Mouse (Mus musculus): Measurements from ENCODE around the gene Rgsl1. TPM values are rescaled to one million over a fixed set of nuclear protein-coding genes. Genes with fewer than 3 reads are reported as not detected.
"Not testable (repeated sequence)": the region's sequence is repeated elsewhere in the genome, so short reads cannot be mapped to it uniquely, and the experiment has no call there.

Rgsl1 gene
- 0.10 TPM in 1 of 2 replicates, not detected in the other for polyA plus RNA-seq (2016; fragmentation: Nextera tagmentation; extraction: Ambion mirVana)

DNA sequence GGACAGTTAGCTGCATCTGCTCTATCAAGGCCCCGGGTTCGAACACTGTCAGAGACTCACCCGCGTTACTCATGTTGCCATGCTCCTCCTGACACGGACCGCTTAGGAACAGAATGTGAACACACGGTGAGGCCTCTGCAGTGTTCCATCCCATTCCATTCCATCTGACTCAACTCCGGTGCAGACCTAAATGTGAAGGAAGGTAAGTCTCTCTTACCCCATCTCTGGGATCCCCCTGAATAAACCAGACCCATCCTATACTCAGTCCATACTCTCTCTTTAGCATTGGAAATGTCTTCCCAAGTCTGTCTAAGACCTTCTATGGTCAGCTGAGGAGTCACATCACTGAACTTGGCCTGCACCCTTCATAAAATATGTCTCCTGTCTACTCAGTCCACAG, at the start of gene Rgsl1:
TSS of gene Rgsl1 (minus strand) at position 101 of the 400 bp plus-strand sequence.
- no peak for DNase-seq (ENCODE audit: low spot score)
- H3K27me3 ChIP-seq (ENCODE audit: insufficient read depth, poor library complexity, severe bottlenecking): no peaks in the 10 kb centered on the region
- WGBS: 97% methylated on average over 8 of the region's 8 CpGs
- no peak within 1 kb of the TSS for H3K4me3 ChIP-seq
- no peaks in the 10 kb centered on the region for H3K36me3 ChIP-seq
- H3K4me1 ChIP-seq (replicated peaks): no peaks in the 10 kb centered on the region
- no peak within 1 kb of the TSS for H3K27ac ChIP-seq
- H3K9me3 ChIP-seq: no peaks in the 10 kb centered on the region

DNA sequence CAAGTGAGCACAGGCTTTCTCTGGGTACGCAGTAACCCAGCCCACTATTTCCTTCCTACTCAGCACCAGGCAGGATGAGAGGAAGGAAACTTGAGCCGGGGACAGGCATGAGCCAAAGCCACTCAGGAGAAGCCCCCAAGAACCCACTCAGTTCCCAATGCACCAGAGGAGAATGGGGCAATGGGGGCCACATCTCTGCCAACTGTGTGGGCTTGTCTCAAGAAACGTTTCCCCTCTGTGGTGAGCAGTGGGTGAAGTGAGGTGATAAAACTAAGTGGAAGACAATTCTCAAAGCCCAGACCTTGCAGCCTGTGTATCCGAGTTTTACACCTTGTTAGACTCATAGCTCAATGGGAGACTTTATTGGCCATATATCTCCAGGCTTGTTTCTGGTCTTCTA, 47.5 kb upstream of the Rgsl1 start, which contains the start of gene Teddm1a:
TSS of gene Teddm1a (plus strand) at position 301 of the 400 bp plus-strand sequence.
- H3K9me3 ChIP-seq: no peaks in the 10 kb centered on the region
- no peak within 1 kb of the TSS for H3K27ac ChIP-seq
- WGBS: 74% methylated on average over 4 of the region's 4 CpGs

GRCm38 (mm10) chr1:153890121-153890520, 46.2 kb upstream of the Rgsl1 start:
- Histone ChIP-seq H3K9me3 (no peaks in the 10 kb centered on the region), H3K27ac (no peak overlapping the region), H3K27me3 (ENCODE audit: insufficient read depth, poor library complexity, severe bottlenecking) (no peaks in the 10 kb centered on the region), H3K4me3 (no peak overlapping the region), H3K4me1 (replicated peaks) (peaks cover 5% of the 10 kb centered on the region), H3K36me3 (no peaks in the 10 kb centered on the region)
- DNase-seq (ENCODE audit: low spot score): no peak
- 96% methylated on average over 10 of the region's 10 CpGs for WGBS

More for the DNA sequence above, 47.5 kb upstream of the Rgsl1 start, which contains the start of gene Teddm1a:
- Histone ChIP-seq H3K36me3 (no peaks in the 10 kb centered on the region), H3K4me3 (no peak within 1 kb of the TSS), H3K27me3 (ENCODE audit: insufficient read depth, poor library complexity, severe bottlenecking) (no peaks in the 10 kb centered on the region), H3K4me1 (replicated peaks) (peaks cover under 1% of the 10 kb centered on the region; the same call in 1 of the 2 replicates)
- no peak for DNase-seq (ENCODE audit: low spot score)

GRCm38 (mm10) chr1:153886024-153886633, 42.2 kb upstream of the Rgsl1 start:
- H3K36me3 ChIP-seq: no peaks in the 10 kb centered on the region
- no peaks in the 10 kb centered on the region for H3K9me3 ChIP-seq
- DNase-seq (ENCODE audit: low spot score): no peak
- no peak overlapping the region for H3K4me3 ChIP-seq
- WGBS: 46% methylated on average over 17 of the region's 17 CpGs
- no peaks in the 10 kb centered on the region for H3K27me3 ChIP-seq (ENCODE audit: insufficient read depth, poor library complexity, severe bottlenecking)
- peak overlapping the region; percentile 45; the same call in 1 of the 2 replicates for H3K27ac ChIP-seq
- peaks cover 5% of the 10 kb centered on the region for H3K4me1 ChIP-seq (replicated peaks)

DNA sequence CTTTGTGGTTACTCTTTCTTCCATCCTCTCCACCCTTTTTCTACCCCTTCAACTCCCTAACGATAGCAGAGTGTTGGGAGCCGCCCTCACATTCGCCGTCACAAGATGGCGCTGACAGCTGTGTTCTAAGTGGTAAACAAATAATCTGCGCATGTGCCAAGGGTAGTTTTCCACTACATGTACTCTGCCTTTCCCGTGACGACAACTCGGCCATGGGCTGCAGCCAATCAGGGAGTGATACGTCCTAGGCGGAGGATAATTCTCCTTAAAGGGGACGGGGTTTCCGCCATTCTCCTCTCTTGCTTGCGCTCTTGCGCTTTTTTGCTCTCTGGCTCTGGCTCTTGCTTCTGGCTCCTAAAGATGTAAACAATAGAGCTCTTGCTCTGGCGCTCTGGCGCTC, 36.4 kb upstream of the Rgsl1 start:
- not testable (repeated sequence) for H3K27ac ChIP-seq; H3K9me3 ChIP-seq; H3K4me3 ChIP-seq; DNase-seq (ENCODE audit: low spot score); H3K4me1 ChIP-seq (replicated peaks); H3K27me3 ChIP-seq (ENCODE audit: insufficient read depth, poor library complexity, severe bottlenecking); H3K36me3 ChIP-seq
- 95% methylated on average over 17 of the region's 17 CpGs for WGBS

DNA sequence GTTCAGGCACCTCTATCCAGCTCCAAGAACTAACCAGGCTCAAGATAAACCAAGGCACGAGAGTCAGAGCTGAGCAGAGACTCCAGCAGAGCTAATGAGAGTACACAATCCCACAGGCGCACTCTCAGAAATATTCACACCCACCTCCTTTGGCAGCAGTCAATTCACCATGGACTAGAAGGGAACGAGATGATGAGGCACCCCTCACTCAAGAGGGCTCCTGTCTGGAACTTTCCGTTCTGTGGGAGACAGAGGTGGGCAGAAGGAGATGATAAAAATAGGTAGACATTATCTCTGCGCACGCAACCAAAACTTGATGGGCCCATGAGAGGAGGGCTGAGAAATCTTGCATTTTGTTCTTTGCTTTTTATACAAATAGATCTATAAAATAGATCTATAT, 30.1 kb upstream of the Rgsl1 start, which contains the start of gene Teddm1b:
TSS of gene Teddm1b (plus strand) at position 301 of the 400 bp plus-strand sequence.
- Histone ChIP-seq H3K9me3 (no peaks in the 10 kb centered on the region), H3K4me3 (no peak within 1 kb of the TSS), H3K27ac (no peak within 1 kb of the TSS), H3K36me3 (no peaks in the 10 kb centered on the region), H3K27me3 (ENCODE audit: insufficient read depth, poor library complexity, severe bottlenecking) (no peaks in the 10 kb centered on the region), H3K4me1 (replicated peaks) (no peaks in the 10 kb centered on the region)
- DNase-seq (ENCODE audit: low spot score): no peak
- 90% methylated on average over 6 of the region's 6 CpGs for WGBS

GRCm38 (mm10) chr1:153855946-153856345, 12.0 kb upstream of the Rgsl1 start:
- Histone ChIP-seq H3K36me3 (no peaks in the 10 kb centered on the region), H3K27ac (no peak overlapping the region), H3K4me1 (replicated peaks) (no peaks in the 10 kb centered on the region), H3K4me3 (no peak overlapping the region), H3K27me3 (ENCODE audit: insufficient read depth, poor library complexity, severe bottlenecking) (no peaks in the 10 kb centered on the region), H3K9me3 (no peaks in the 10 kb centered on the region)
- WGBS: 81% methylated on average over 8 of the region's 8 CpGs
- no peak for DNase-seq (ENCODE audit: low spot score)

GRCm38 (mm10) chr1:153852696-153853095, 8.8 kb upstream of the Rgsl1 start:
- not testable (repeated sequence) for H3K4me1 ChIP-seq (replicated peaks); DNase-seq (ENCODE audit: low spot score); H3K27ac ChIP-seq; H3K4me3 ChIP-seq; H3K36me3 ChIP-seq; H3K27me3 ChIP-seq (ENCODE audit: insufficient read depth, poor library complexity, severe bottlenecking); H3K9me3 ChIP-seq
- 86% methylated on average over 7 of the region's 7 CpGs for WGBS

DNA sequence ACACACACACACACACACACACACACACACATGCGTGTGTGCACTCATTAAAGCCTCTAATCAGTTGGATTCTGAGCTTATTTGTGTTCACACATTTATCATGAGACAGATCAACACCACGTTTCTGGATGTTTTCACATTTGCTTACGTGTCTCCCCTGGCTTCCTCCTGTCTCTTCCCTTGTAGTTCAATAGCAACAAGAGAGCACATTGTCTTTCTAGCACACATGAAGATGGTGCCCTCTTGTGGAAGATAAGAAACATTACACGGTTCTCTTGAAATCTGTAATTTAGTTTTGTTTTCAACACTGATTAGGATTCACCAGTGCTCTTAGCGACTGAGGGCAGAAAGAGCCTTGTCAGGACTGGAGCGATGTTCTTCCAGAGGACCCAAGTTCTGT, 2.9 kb upstream of the Rgsl1 start:
- Histone ChIP-seq H3K36me3 (no peaks in the 10 kb centered on the region), H3K9me3 (no peaks in the 10 kb centered on the region), H3K27me3 (ENCODE audit: insufficient read depth, poor library complexity, severe bottlenecking) (no peaks in the 10 kb centered on the region), H3K4me1 (replicated peaks) (no peaks in the 10 kb centered on the region), H3K27ac (no peak overlapping the region), H3K4me3 (no peak overlapping the region)
- 30% methylated on average over 6 of the region's 6 CpGs for WGBS
- DNase-seq (ENCODE audit: low spot score): no peak

DNA sequence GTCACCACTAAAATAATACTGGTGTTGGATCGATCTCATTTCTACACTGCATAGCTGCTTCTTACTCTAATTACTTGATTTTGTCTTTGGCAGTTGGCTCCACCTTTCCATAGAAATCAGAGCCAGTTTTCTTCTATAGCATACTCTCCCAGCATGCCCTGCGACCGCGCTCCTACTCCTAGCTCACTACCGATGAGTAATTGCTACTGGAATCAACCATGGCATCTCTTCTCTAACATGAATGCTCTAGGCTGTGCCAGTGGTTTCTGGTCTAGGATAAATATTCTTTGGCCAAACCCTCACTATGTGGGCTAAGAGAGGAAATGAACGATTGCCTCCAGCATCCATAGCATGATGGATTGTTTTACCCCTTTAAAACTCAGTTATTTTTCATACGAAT, 2.5 kb upstream of the Rgsl1 start:
- 90% methylated on average over 7 of the region's 7 CpGs for WGBS
- H3K27ac ChIP-seq: no peak overlapping the region
- H3K36me3 ChIP-seq: no peaks in the 10 kb centered on the region
- H3K4me1 ChIP-seq (replicated peaks): no peaks in the 10 kb centered on the region
- no peaks in the 10 kb centered on the region for H3K9me3 ChIP-seq
- H3K27me3 ChIP-seq (ENCODE audit: insufficient read depth, poor library complexity, severe bottlenecking): no peaks in the 10 kb centered on the region
- no peak for DNase-seq (ENCODE audit: low spot score)
- no peak overlapping the region for H3K4me3 ChIP-seq

- no peaks in the 10 kb centered on the region for H3K27me3 ChIP-seq (ENCODE audit: insufficient read depth, poor library complexity, severe bottlenecking)
- DNase-seq (ENCODE audit: low spot score): no peak
- no peaks in the 10 kb centered on the region for H3K9me3 ChIP-seq
- no peak overlapping the region for H3K4me3 ChIP-seq
- H3K36me3 ChIP-seq: no peaks in the 10 kb centered on the region
- no peak overlapping the region for H3K27ac ChIP-seq
- 90% methylated on average over 11 of the region's 11 CpGs for WGBS
- no peaks in the 10 kb centered on the region for H3K4me1 ChIP-seq (replicated peaks)
Observed at GRCm38 (mm10) chr1:153842121-153842740, 1.7 kb downstream of the Rgsl1 start.

- Histone ChIP-seq H3K9me3 (no peaks in the 10 kb centered on the region), H3K4me1 (replicated peaks) (no peaks in the 10 kb centered on the region), H3K4me3 (no peak overlapping the region), H3K36me3 (no peaks in the 10 kb centered on the region), H3K27ac (no peak overlapping the region), H3K27me3 (ENCODE audit: insufficient read depth, poor library complexity, severe bottlenecking) (no peaks in the 10 kb centered on the region)
- no peak for DNase-seq (ENCODE audit: low spot score)
- WGBS: 87% methylated on average over 4 of the region's 4 CpGs
Observed at GRCm38 (mm10) chr1:153836036-153836435, 7.9 kb downstream of the Rgsl1 start.

GRCm38 (mm10) chr1:153830746-153831145, 13.2 kb downstream of the Rgsl1 start:
- DNase-seq (ENCODE audit: low spot score): no peak
- WGBS: 84% methylated on average over 4 of the region's 4 CpGs

More at GRCm38 (mm10) chr1:153830746-153831145, 13.2 kb downstream of the Rgsl1 start:
- no peak overlapping the region for H3K4me3 ChIP-seq
- no peaks in the 10 kb centered on the region for H3K27me3 ChIP-seq (ENCODE audit: insufficient read depth, poor library complexity, severe bottlenecking)
- no peaks in the 10 kb centered on the region for H3K36me3 ChIP-seq
- H3K9me3 ChIP-seq: no peaks in the 10 kb centered on the region
- H3K27ac ChIP-seq: no peak overlapping the region
- H3K4me1 ChIP-seq (replicated peaks): no peaks in the 10 kb centered on the region
